Mouse (Mus musculus) liver, embryonic 14.5 days (tissue): ENCODE data around the gene Khdc4. TPM values are rescaled to one million over a fixed set of nuclear protein-coding genes. Genes with fewer than 3 reads are reported as not detected.

Source experiments
- ATAC-seq: fragments of 200-750 bp; cut with Nextera tagmentation; 2 replicates; pipeline ENCODE4 v1.8.0; 2017; ENCODE audit warnings: moderate number of reproducible peaks, mild to moderate bottlenecking, moderate library complexity; ENCODE audit not compliant: insufficient read depth
- DNase-seq, 3 experiments: peaks; one replicate each; pipeline ENCODE4 v3.0.0-alpha.2; 2012 to 2013; ENCODE audit warnings: low read depth in 3 of 3, low spot score in 3 of 3
- H3K27ac ChIP-seq: fragments of 300-500 bp; sonication (generic); 2 replicates; pipeline ENCODE4 v1.5.1; 2014; ENCODE audit warnings: moderate library complexity, mild to moderate bottlenecking, control low read depth, inconsistent platforms
- H3K27me3 ChIP-seq: fragments of 300-500 bp; sonication (generic); 2 replicates; pipeline ENCODE4 v1.6.1; 2014; ENCODE audit warnings: mild to moderate bottlenecking, low read length, moderate library complexity; ENCODE audit not compliant: control insufficient read depth, insufficient read depth
- H3K36me3 ChIP-seq: fragments of 300-500 bp; sonication (generic); replicated peaks from 2 replicates; pipeline ENCODE4 v1.6.1; 2014; ENCODE audit warnings: low read depth; ENCODE audit not compliant: control insufficient read depth, insufficient read depth
- H3K4me1 ChIP-seq, 2 experiments: fragments of 200-500 bp in 1 of 2; fragments of 300-500 bp in 1 of 2; sonication (generic) in 1 of 2; replicated peaks; 2 replicates each; pipeline ENCODE4 v1.6.1; 2012 to 2014; ENCODE audit warnings: antibody characterized with exemption in 1 of 2, inconsistent platforms in 1 of 2, low read length in 1 of 2; ENCODE audit not compliant: control insufficient read depth in 2 of 2, insufficient read depth in 2 of 2
- H3K4me2 ChIP-seq: fragments of 300-500 bp; sonication (generic); 2 replicates; pipeline ENCODE4 v1.6.1; 2014; ENCODE audit warnings: low read depth, mild to moderate bottlenecking, control low read depth, moderate library complexity
- H3K4me3 ChIP-seq, 2 experiments: fragments of 200-500 bp in 1 of 2; fragments of 300-500 bp in 1 of 2; sonication (generic) in 1 of 2; 2 replicates each; pipeline ENCODE4 v1.5.1; 2012 to 2014; ENCODE audit warnings: low read depth in 2 of 2, low read length in 2 of 2, mild to moderate bottlenecking in 2 of 2, control low read depth in 1 of 2, inconsistent platforms in 1 of 2, moderate library complexity in 1 of 2; ENCODE audit not compliant: insufficient read depth in 1 of 2
- H3K9ac ChIP-seq: fragments of 300-500 bp; sonication (generic); replicated peaks from 2 replicates; pipeline ENCODE4 v1.6.1; 2014; ENCODE audit warnings: mild to moderate bottlenecking, control low read depth, moderate library complexity
- H3K9me3 ChIP-seq: fragments of 300-500 bp; sonication (generic); 2 replicates; pipeline ENCODE4 v1.6.1; 2016; ENCODE audit warnings: low read length, mixed read lengths; ENCODE audit not compliant: control insufficient read depth
- CTCF ChIP-seq: IDR thresholded peaks from 2 replicates; pipeline ENCODE4 v1.5.1; 2016; ENCODE audit warnings: antibody characterized with exemption, low read depth, control low read depth
- EP300 ChIP-seq: IDR thresholded peaks from 2 replicates; pipeline ENCODE4 v1.6.1; 2016; ENCODE audit warnings: antibody characterized with exemption, low read depth
- WGBS: fragments of 180-500 bp; shearing (Covaris S2); extraction: QIAGEN DNeasy Blood & Tissue Kit; methylation state at CpG from one replicate; pipeline ENCODE4 v1.1.7; 2014; ENCODE audit not compliant: insufficient replicate concordance; 5-methylcytosine and 5-hydroxymethylcytosine counted together
- polyA plus RNA-seq, 2 experiments: library from polyadenylated mRNA; depleted of rRNA in 1 of 2; stranded (reverse) in 1 of 2; unstranded in 1 of 2; fragments of >200 nt; fragmentation: Nextera tagmentation in 1 of 2; extraction: Ambion mirVana in 1 of 2; gene quantifications; 2 replicates each; pipeline versions ENCODE4 v1.2.1 to v1.2.3; 2012 to 2014

The Khdc4 gene
- polyA plus RNA-seq, 2 experiments: 18.5 to 29.4 TPM

DNA sequence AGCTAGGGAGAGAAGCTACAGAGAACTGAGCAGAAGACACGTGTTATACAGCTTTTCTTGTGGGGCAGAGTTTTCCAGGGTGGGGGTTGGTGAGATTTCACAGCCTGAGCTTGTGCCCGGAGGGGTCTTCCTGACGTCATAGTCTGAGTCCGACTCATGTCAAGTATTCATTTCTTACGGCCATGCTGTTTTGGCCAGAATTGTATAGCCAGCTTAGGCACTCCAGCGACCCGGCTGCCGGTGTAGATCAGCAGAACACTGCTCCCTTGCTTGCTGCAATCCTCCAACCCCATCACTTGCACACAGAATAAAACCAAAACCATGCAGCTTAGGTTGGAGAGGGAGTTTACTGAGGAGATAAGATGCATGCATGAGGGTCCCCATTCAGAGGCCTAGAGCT, 30.0 kb upstream of the Khdc4 start:
- Histone ChIP-seq H3K27ac (no peak overlapping the region), H3K4me3 (no peak overlapping the region), H3K27me3 (no peaks in the 10 kb centered on the region), H3K36me3 (no peaks in the 10 kb centered on the region), H3K4me1 (0 out of 4 replicates have a peak, but pooled peaks cover 0 to 3% of the 10 kb centered on the region in 2 experiments), H3K9me3 (no peaks in the 10 kb centered on the region), H3K4me2 (no peak overlapping the region), H3K9ac (no peak overlapping the region)
- ATAC-seq (no peak), DNase-seq (no peak)
- no peak for TF ChIP-seq CTCF
- TF ChIP-seq EP300: no peak
- WGBS: 68% methylated on average over 8 of the region's 8 CpGs

DNA sequence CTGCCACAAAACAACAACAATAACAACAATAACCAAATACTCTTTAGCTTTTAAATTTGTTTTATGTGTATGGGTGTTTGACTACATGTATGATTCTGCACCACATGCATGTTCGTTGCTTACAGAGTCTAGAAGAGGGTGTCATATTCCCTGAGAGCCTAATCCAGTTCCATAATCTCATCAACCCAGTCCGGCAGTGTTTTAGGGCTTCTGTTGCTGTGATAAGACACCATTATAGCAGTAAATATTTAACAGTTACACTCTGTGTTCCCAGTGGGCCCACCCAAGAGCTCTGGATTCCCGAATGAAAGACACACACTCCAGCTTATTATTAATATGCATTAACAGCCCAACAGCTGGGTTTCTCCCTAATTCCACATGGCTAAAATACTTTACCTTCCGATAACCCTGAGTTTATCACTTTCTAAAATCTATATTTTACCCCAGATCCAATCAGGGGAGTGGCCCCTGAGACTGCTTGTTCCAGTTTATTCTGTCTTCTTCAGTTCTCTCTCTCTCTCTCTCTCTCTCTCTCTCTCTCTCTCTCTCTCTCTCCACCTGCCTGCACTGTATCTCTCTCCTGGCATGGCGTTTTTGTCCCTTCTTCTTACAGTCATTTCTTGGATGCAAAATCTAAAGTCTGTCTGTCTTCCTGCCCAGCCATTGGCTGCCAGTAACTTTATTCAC, 27.0 kb upstream of the Khdc4 start:
- WGBS: 45% methylated on average over 5 of the region's 5 CpGs
- Histone ChIP-seq H3K9me3 (no peaks in the 10 kb centered on the region), H3K9ac (no peak overlapping the region), H3K4me1 (no peaks in the 10 kb centered on the region), H3K36me3 (no peaks in the 10 kb centered on the region), H3K4me2 (no peak overlapping the region), H3K27me3 (no peaks in the 10 kb centered on the region), H3K27ac (no peak overlapping the region), H3K4me3 (no peak overlapping the region)
- no peak for DNase-seq
- TF ChIP-seq EP300 (no peak), CTCF (no peak)
- ATAC-seq: no peak

DNA sequence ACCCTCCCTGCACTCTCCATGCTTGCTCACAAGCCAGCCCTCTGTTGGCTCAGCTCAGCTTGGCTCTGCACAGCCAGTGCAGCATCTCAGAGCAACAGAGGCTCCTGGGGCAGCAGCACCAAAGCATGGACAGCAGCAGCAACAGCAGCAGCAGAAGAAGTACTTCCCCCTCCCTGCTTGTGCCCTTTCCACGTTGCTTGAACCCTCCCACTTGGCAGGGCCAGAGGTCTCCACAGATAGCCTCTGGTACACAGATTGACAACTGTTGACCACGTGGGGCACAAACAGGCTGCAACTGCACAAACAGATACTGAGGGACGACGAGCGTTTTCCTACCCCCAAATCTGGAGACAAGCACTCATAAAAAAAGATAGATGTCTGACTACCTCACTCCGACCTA, 25.8 kb upstream of the Khdc4 start:
- ATAC-seq (no peak), DNase-seq (no peak)
- H3K27ac ChIP-seq: no peak overlapping the region
- H3K27me3 ChIP-seq: no peaks in the 10 kb centered on the region
- no peaks in the 10 kb centered on the region for H3K4me1 ChIP-seq
- H3K4me2 ChIP-seq: no peak overlapping the region
- 9% methylated on average over 6 of the region's 6 CpGs for WGBS
- H3K9ac ChIP-seq: no peak overlapping the region
- no peak overlapping the region for H3K4me3 ChIP-seq
- H3K36me3 ChIP-seq: no peaks in the 10 kb centered on the region
- H3K9me3 ChIP-seq: no peaks in the 10 kb centered on the region
- TF ChIP-seq CTCF: no peak
- TF ChIP-seq EP300: no peak

DNA sequence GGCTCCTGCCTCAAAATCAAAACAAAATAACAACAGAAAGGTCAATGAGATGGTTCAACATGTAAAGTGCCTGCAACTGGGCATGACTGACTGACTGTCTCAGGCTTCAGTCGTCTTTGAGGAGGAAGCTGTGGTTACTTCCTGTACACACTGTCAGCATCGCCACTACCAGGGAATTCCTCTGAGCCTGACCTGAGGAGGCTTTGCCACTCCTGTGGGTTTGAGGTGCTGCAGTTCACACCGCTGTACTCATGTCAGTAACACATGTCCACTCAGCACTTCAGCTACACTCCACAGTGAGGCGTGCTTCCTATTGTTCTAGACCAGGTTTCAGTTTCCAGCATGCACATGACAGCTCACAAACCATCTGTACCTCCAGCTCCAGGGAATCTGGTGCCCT, 21.5 kb upstream of the Khdc4 start:
- Histone ChIP-seq H3K4me1 (no peaks in the 10 kb centered on the region), H3K27ac (no peak overlapping the region), H3K27me3 (no peaks in the 10 kb centered on the region), H3K36me3 (no peaks in the 10 kb centered on the region), H3K9ac (no peak overlapping the region), H3K4me2 (no peak overlapping the region), H3K4me3 (no peak overlapping the region), H3K9me3 (no peaks in the 10 kb centered on the region)
- TF ChIP-seq EP300 (no peak), CTCF (no peak)
- WGBS: 26% methylated on average over 4 of the region's 4 CpGs
- ATAC-seq (no peak), DNase-seq (no peak)

DNA sequence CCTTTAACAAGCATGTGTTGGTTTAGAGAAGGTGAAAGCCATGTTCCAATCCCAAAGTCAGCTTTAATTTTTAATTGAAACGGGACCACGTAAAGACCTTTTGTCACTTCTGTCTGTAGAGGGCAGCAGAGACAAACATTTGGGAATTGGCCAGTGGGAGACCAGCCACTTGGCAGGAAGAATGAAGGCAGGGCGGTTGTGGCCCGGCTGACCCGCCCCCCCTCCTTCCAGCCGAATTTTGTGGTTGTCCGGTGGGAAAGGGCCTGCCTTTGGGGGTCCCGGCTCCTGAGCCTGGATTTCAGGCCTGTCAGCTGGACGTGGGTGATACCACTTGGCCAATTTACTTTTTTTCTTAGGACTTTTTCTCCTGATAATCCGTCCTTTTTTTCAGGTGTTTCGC, 8.2 kb upstream of the Khdc4 start:
- H3K4me3 ChIP-seq: peak overlapping the region in 1 of 2 experiments; percentile 12; a peak in 1 of 4 replicates
- DNase-seq (peak; percentile 64 to 80 (median 66)), ATAC-seq (peak; percentile 37; the same call in 1 of the 2 replicates)
- peak overlapping the region; percentile 58 for H3K4me2 ChIP-seq
- H3K27ac ChIP-seq: no peak overlapping the region
- H3K4me1 ChIP-seq: no peaks in the 10 kb centered on the region
- H3K36me3 ChIP-seq: no peaks in the 10 kb centered on the region
- no peaks in the 10 kb centered on the region for H3K9me3 ChIP-seq
- 10% methylated on average over 11 of the region's 11 CpGs for WGBS
- no peaks in the 10 kb centered on the region for H3K27me3 ChIP-seq
- H3K9ac ChIP-seq: peak overlapping the region; percentile 33
- TF ChIP-seq EP300: no peak
- peak; percentile 83 for TF ChIP-seq CTCF
